Mouse (Mus musculus) liver, embryonic 14.5 days (tissue): ENCODE data around the gene Ncs1. TPM values are rescaled to one million over a fixed set of nuclear protein-coding genes. Genes with fewer than 3 reads are reported as not detected.

ENCODE experiments used
- ATAC-seq: fragments of 200-750 bp; cut with Nextera tagmentation; 2 replicates; pipeline ENCODE4 v1.8.0; 2017; ENCODE audit warnings: moderate number of reproducible peaks, mild to moderate bottlenecking, moderate library complexity; ENCODE audit not compliant: insufficient read depth
- DNase-seq, 3 experiments: peaks; one replicate each; pipeline ENCODE4 v3.0.0-alpha.2; 2012 to 2013; ENCODE audit warnings: low read depth in 3 of 3, low spot score in 3 of 3
- H3K27ac ChIP-seq: fragments of 300-500 bp; sonication (generic); 2 replicates; pipeline ENCODE4 v1.5.1; 2014; ENCODE audit warnings: moderate library complexity, mild to moderate bottlenecking, control low read depth, inconsistent platforms
- H3K27me3 ChIP-seq: fragments of 300-500 bp; sonication (generic); 2 replicates; pipeline ENCODE4 v1.6.1; 2014; ENCODE audit warnings: mild to moderate bottlenecking, low read length, moderate library complexity; ENCODE audit not compliant: control insufficient read depth, insufficient read depth
- H3K36me3 ChIP-seq: fragments of 300-500 bp; sonication (generic); replicated peaks from 2 replicates; pipeline ENCODE4 v1.6.1; 2014; ENCODE audit warnings: low read depth; ENCODE audit not compliant: control insufficient read depth, insufficient read depth
- H3K4me1 ChIP-seq, 2 experiments: fragments of 200-500 bp in 1 of 2; fragments of 300-500 bp in 1 of 2; sonication (generic) in 1 of 2; replicated peaks; 2 replicates each; pipeline ENCODE4 v1.6.1; 2012 to 2014; ENCODE audit warnings: antibody characterized with exemption in 1 of 2, inconsistent platforms in 1 of 2, low read length in 1 of 2; ENCODE audit not compliant: control insufficient read depth in 2 of 2, insufficient read depth in 2 of 2
- H3K4me2 ChIP-seq: fragments of 300-500 bp; sonication (generic); 2 replicates; pipeline ENCODE4 v1.6.1; 2014; ENCODE audit warnings: low read depth, mild to moderate bottlenecking, control low read depth, moderate library complexity
- H3K4me3 ChIP-seq, 2 experiments: fragments of 200-500 bp in 1 of 2; fragments of 300-500 bp in 1 of 2; sonication (generic) in 1 of 2; 2 replicates each; pipeline ENCODE4 v1.5.1; 2012 to 2014; ENCODE audit warnings: low read depth in 2 of 2, low read length in 2 of 2, mild to moderate bottlenecking in 2 of 2, control low read depth in 1 of 2, inconsistent platforms in 1 of 2, moderate library complexity in 1 of 2; ENCODE audit not compliant: insufficient read depth in 1 of 2
- H3K9ac ChIP-seq: fragments of 300-500 bp; sonication (generic); replicated peaks from 2 replicates; pipeline ENCODE4 v1.6.1; 2014; ENCODE audit warnings: mild to moderate bottlenecking, control low read depth, moderate library complexity
- H3K9me3 ChIP-seq: fragments of 300-500 bp; sonication (generic); 2 replicates; pipeline ENCODE4 v1.6.1; 2016; ENCODE audit warnings: low read length, mixed read lengths; ENCODE audit not compliant: control insufficient read depth
- CTCF ChIP-seq: IDR thresholded peaks from 2 replicates; pipeline ENCODE4 v1.5.1; 2016; ENCODE audit warnings: antibody characterized with exemption, low read depth, control low read depth
- EP300 ChIP-seq: IDR thresholded peaks from 2 replicates; pipeline ENCODE4 v1.6.1; 2016; ENCODE audit warnings: antibody characterized with exemption, low read depth
- WGBS: fragments of 180-500 bp; shearing (Covaris S2); extraction: QIAGEN DNeasy Blood & Tissue Kit; methylation state at CpG from one replicate; pipeline ENCODE4 v1.1.7; 2014; ENCODE audit not compliant: insufficient replicate concordance; 5-methylcytosine and 5-hydroxymethylcytosine counted together
- polyA plus RNA-seq, 2 experiments: library from polyadenylated mRNA; depleted of rRNA in 1 of 2; stranded (reverse) in 1 of 2; unstranded in 1 of 2; fragments of >200 nt; fragmentation: Nextera tagmentation in 1 of 2; extraction: Ambion mirVana in 1 of 2; gene quantifications; 2 replicates each; pipeline versions ENCODE4 v1.2.1 to v1.2.3; 2012 to 2014

Gene Ncs1
- polyA plus RNA-seq, 2 experiments, result 0.42 to 1.4 TPM

DNA sequence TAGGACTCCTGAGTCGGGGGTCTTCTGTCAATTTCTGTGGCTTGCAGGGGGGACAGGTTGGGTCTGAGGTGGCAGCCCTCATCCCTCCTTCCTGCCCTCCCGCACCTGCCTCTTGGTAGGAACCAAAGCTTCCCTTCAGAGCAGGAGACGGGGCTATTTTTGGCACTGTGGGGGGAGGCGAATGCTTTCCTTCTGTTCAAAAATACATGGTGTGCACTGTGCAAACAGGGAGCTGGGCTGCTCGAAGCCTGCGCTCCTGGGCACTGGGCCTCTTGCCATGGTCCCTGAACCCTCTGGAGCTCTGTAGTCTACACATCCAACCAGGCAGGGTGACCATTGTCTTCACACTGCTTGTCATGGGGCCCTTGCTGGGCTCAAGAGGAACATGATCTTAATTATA lies 11.5 kb downstream of the Ncs1 start:
- WGBS, result 28% methylated on average over 6 of the region's 6 CpGs
- no peak for TF ChIP-seq CTCF
- Histone ChIP-seq H3K9me3 (no peaks in the 10 kb centered on the region), H3K27ac (no peak overlapping the region), H3K4me2 (no peak overlapping the region), H3K36me3 (no peaks in the 10 kb centered on the region), H3K4me1 (peaks cover 0 to 3% of the 10 kb centered on the region in 2 experiments; a peak in 1 of 4 replicates), H3K27me3 (no peaks in the 10 kb centered on the region), H3K9ac (no peak overlapping the region), H3K4me3 (no peak overlapping the region)
- no peak for ATAC-seq
- no peak for DNase-seq

DNA sequence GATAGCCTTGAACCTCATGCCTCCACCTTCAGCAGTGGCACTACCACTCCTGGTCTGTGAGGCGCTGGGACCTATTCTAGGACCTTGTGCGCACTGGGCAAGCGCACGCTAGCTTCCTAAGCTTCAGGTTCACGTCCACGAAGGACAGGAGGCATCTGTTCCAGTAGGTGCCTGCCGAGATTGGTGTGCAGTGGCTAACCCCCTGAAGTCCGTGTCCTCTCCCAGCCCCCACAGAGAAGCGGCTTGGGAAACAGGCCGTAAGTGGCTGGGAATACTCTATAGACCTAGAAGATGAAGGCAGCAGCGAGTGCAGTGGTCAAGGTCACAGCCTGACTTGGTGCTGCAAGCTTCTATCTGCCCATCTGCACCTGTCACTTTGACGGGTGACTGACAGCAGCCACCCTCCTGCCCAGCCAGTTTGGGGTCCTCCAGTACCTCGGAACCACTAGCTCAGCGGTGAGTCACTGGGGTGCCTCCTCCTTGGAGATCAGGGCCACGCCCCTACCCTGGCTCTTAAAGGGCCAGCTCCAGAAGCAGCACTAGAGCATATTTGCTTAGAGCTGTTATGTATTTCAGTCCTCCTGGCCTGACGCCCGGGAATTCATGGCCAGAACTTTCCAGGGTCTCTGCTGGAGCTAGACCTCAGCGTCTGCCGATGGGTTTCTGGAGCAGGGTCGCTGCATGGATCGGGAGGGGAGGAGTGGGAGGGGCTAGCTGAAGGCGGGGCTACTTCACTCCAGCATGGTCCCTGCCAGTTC lies 13.2 kb downstream of the Ncs1 start:
- 17% methylated on average over 22 of the region's 22 CpGs for WGBS
- H3K4me2 ChIP-seq, result peak overlapping the region; percentile 60
- H3K4me1 ChIP-seq, result peaks cover 0 to 3% of the 10 kb centered on the region in 2 experiments; a peak in 1 of 4 replicates
- TF ChIP-seq EP300 (no peak), CTCF (no peak)
- H3K27ac ChIP-seq, result no peak overlapping the region
- H3K9me3 ChIP-seq, result no peaks in the 10 kb centered on the region
- peak; percentile 57 for ATAC-seq
- no peaks in the 10 kb centered on the region for H3K36me3 ChIP-seq
- peak overlapping the region; percentile 52 to 61 for H3K4me3 ChIP-seq
- H3K9ac ChIP-seq, result peak overlapping the region; percentile 24; the same call in 1 of the 2 replicates
- H3K27me3 ChIP-seq, result no peaks in the 10 kb centered on the region
- DNase-seq, result peak; percentile 25 to 43 (median 39)

DNA sequence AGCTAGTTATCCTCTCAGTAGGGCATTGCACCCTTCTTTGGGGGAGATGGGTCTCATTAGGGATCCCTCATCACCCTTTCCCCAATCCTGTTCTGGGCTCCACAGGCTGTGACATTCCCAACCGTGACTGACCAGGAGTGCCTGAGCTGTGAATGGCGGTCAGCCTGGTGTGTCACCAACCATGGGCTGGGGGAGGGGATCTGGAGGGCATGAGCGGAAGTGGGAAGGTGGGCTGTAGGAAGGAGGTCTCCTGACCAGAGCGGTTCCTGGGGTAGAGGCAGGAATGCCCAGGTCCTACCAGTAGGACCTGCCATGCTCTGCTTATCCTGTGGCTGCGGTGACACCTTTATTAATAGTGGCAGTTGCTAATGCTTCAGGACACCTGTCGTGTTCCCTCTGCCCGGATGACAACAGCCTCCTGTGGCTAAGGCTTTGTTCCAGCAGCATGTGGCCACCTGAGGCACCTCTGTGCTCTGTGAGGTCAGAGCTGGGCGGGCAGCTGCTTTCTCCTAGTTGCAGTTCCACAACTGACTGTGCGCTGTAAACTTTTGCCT lies 13.8 kb downstream of the Ncs1 start:
- Histone ChIP-seq H3K9ac (no peak overlapping the region; the same call in 1 of the 2 replicates), H3K27ac (no peak overlapping the region), H3K9me3 (no peaks in the 10 kb centered on the region), H3K27me3 (no peaks in the 10 kb centered on the region), H3K4me3 (peak overlapping the region; percentile 52 to 61), H3K36me3 (no peaks in the 10 kb centered on the region), H3K4me2 (peak overlapping the region; percentile 60), H3K4me1 (peaks cover 0 to 3% of the 10 kb centered on the region in 2 experiments; a peak in 1 of 4 replicates)
- WGBS, result 19% methylated on average over 9 of the region's 9 CpGs
- no peak for ATAC-seq
- no peak for DNase-seq
- TF ChIP-seq EP300, result no peak
- TF ChIP-seq CTCF, result no peak

DNA sequence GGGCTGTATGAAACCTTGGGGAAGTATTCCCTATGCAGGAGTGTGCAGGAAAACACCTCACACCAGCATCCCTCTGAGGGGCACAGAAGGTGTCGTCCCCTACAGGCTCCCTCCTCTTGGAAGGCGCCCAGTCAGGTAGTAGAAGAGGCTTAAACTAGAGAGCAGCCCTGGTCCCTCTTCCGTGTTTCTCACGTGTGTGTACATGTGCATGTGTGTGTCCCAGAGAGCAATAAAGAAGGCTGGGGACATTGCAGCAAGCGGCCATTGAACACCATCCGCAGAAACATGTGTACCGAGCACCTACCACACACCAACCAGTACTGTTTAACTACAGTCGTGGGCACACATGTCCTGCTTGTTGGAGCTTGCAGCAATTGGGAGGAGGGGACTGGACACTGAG lies 14.9 kb downstream of the Ncs1 start:
- Histone ChIP-seq H3K9ac (no peak overlapping the region), H3K36me3 (no peaks in the 10 kb centered on the region), H3K4me2 (no peak overlapping the region), H3K9me3 (no peaks in the 10 kb centered on the region), H3K4me3 (no peak overlapping the region), H3K27me3 (no peaks in the 10 kb centered on the region), H3K4me1 (peaks cover 0 to 3% of the 10 kb centered on the region in 2 experiments; a peak in 1 of 4 replicates), H3K27ac (no peak overlapping the region)
- WGBS, result 61% methylated on average over 8 of the region's 8 CpGs
- ATAC-seq (no peak), DNase-seq (no peak)
- TF ChIP-seq EP300 (no peak), CTCF (no peak)

DNA sequence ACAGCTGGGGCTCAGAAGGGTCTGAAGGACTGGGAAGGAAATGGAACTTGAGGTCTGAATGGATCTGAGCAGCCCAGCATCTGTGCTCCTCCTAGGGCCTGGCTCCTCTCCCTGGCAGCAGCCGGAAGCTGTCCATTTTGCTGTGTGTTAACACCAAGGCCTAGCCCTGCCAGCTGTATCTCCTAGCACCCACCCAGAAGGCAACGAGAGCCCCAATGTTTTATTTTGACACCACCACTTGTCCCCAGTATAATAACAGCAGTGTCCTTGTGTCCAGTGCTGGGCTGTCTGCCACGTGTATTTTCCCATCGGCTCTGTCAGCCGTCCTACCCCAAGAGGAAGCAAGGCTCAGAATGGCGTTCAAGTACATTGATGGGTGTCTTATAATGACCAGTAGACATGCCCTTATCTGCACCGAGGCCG lies 17.4 kb downstream of the Ncs1 start:
- Histone ChIP-seq H3K9ac (no peak overlapping the region), H3K27me3 (no peaks in the 10 kb centered on the region), H3K4me3 (no peak overlapping the region), H3K4me1 (no peaks in the 10 kb centered on the region), H3K27ac (no peak overlapping the region), H3K9me3 (no peaks in the 10 kb centered on the region), H3K4me2 (no peak overlapping the region), H3K36me3 (no peaks in the 10 kb centered on the region)
- WGBS, result 61% methylated on average over 8 of the region's 8 CpGs
- TF ChIP-seq CTCF (no peak), EP300 (no peak)
- no peak for ATAC-seq
- DNase-seq, result no peak
